Mouse (Mus musculus): ENCODE results near the gene Tfr2. TPM values are rescaled to one million over a fixed set of nuclear protein-coding genes. Genes with fewer than 3 reads are reported as not detected.
A peak's percentile ranks its signal among the peaks of the same experiment; 100 is the strongest.

Tfr2 gene
- total RNA-seq, 2 experiments from 2014 or later, result 144 to 215 TPM

DNA sequence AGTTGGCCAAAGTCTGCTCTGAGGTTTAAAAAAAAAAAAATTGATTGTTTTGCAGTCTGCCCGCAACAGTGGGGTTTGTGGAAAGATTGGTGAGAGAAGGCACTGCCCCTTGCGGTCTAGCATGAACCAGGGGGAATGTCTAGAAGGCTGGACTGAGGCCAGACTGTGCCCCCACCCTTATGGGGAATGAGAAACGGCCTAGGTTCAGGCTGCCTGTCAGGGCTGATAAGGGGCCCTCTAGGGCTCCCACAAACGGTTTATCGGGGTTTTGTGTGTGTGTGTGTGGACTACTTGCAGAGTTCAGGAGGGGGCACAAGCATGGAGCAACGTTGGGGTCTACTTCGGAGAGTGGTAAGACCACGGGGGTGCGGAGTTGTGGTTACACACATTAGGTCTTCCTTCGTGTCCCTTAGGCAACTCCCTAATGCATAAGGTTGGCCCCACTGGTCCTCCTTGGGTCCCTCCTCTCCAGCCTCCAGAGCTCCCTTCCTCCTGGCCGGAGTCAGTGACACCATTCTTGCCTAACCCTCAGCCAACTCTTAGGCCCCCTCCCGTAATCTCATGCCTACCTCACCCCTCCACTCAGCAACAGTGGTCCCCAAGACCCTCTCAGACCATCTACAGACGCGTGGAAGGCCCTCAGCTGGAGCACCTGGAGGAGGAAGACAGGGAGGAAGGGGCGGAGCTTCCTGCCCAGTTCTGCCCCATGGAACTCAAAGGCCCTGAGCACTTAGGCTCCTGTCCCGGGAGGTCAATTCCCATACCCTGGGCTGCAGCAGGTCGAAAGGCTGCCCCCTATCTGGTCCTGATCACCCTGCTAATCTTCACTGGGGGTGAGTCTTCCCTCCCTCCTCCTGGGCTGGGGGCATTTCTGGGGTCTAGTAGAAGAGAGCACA is 1.3 kb downstream of the Tfr2 start:
- ATAC-seq (replicated peaks; ENCODE audit: low FRiP score, low TSS enrichment, poor library complexity, severe bottlenecking), result peak; percentile 80

DNA sequence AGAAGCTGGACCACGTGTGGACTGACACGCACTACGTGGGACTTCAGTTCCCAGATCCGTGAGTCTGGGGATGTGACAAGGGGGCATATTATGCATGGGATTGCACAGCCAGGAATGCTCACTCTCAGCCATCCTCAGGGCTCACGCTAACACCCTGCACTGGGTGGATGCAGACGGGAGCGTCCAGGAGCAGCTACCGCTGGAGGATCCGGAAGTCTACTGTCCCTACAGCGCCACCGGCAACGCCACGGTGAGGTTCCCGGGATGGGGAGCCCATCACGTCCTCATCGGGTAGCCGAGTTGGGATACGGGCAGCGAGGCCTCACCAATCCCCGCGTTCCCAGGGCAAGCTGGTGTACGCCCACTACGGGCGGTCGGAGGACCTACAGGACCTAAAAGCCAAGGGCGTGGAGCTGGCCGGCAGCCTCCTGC is 4.8 kb downstream of the Tfr2 start:
- no peak for ATAC-seq (replicated peaks; ENCODE audit: low FRiP score, low TSS enrichment, poor library complexity, severe bottlenecking)

DNA sequence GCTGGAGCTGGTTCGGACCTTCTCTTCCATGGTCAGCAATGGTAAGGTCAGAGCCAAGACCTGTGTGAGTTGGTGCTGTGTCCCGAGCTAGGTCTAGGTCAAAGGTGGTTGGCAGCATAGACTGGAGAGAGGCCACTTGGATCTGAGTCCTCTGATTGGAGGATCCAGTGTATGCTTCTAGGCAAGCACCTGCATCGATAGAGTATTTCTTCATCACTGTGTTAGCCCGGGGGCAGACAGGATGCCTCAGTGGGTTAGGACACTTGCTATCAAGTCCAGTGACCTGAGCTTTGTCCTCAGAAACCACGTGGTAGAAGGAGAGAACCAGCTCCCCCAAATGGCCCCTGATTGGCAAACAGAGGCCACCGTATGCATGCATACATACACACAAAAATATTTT is 10.6 kb downstream of the Tfr2 start:
- no peak for ATAC-seq (replicated peaks; ENCODE audit: low FRiP score, low TSS enrichment, poor library complexity, severe bottlenecking)

DNA sequence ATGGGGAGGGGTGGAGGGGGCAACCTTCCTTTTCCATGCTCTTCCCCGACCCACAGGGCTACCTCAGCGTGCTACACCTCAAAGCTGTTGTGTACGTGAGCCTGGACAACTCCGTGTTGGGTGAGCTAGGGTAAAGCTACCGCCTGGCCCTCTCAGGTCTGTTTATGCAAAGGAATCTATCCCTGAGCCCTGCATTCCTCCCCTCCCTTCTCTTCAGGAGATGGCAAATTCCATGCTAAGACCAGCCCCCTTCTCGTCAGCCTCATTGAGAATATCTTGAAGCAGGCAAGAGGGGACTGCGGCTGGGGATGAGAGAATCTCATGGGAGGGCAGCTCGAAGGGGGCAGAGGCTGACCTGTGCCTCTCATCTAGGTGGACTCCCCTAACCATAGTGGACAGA is 13.1 kb downstream of the Tfr2 start:
- no peak for ATAC-seq (replicated peaks; ENCODE audit: low FRiP score, low TSS enrichment, poor library complexity, severe bottlenecking)

DNA sequence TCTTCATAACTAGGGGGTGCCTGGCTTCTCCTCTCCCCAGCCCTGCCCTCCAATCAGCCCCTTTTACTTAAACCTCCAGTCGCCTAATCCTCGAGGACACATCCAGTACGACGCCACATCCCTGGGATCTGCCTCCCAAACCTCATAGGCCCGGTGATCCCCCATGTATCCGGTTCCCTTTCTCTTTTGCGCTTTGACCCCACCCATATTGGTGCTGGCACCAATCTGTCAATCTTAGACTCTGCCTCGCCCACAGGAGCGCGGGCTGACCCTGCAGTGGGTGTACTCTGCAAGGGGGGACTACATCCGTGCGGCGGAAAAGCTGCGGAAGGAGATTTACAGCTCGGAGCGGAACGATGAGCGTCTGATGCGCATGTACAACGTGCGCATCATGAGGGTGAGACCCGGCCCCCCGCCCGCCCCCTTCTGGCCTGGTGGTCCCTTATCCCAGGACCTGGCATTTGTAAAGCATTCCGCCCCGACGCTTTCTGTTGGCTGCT is 14.1 kb downstream of the Tfr2 start:
- ATAC-seq (replicated peaks; ENCODE audit: low FRiP score, low TSS enrichment, poor library complexity, severe bottlenecking), result no peak

DNA sequence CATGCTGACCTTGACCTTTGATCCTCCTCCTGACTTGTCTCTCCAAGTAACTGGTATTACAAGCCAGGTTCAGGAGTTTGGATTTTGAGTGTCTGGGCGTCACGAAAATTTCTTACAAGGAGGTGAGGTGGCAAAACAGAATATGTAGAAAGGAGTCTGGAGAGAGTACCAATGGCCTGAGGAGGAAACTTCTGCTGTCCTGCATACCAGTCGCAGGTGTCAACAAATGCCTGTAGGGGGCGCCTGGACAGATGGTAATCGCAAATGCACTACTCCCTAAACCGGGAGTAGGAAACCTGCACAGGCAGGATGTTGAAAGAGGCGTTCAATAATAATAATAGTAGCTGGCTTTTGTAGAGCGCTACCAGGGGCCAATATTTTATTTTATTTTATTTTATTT is 15.3 kb downstream of the Tfr2 start:
- ATAC-seq (replicated peaks; ENCODE audit: low FRiP score, low TSS enrichment, poor library complexity, severe bottlenecking), result peak; percentile 52; the same call in 1 of the 2 replicates

DNA sequence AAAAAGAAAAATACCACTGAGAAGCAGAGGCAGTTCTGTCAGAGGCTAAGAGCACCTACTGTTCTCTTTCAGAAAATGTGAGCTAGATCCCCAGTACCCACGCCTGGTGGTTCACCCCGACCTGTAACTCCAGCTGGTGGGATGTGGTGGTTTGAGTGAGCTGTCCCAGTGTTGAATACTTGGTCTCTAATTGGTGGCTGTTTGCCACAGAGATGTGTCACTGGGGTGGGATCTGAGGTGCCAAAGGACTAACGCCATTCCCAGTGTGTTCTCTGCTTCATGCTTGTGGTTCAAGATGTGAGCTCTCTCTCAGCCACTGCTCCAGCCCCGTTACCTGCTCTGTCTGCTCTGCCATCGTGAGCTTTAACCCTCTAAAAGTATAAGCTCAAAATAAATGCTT is 20.9 kb downstream of the Tfr2 start:
- no peak for ATAC-seq (replicated peaks; ENCODE audit: low FRiP score, low TSS enrichment, poor library complexity, severe bottlenecking)

DNA sequence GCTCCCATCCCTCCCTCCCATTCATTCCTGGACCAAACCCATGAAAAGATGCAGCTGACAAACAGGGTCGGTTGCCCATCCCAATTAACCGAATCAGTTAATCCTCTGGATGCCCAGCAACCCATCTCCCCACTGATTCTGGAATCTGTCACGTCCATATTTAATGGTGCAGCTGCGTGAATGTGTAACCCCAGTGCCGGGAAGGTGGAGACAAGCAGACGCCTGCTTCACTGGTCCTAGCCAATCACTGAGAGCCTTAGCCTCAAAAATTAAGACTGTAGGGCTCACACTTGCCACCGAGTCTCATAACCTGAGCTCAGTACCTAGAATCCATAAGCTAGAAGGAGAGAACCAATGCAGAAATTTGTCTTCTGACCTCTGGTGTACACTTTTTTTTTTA is 26.3 kb downstream of the Tfr2 start:
- ATAC-seq (replicated peaks; ENCODE audit: low FRiP score, low TSS enrichment, poor library complexity, severe bottlenecking), result no peak

DNA sequence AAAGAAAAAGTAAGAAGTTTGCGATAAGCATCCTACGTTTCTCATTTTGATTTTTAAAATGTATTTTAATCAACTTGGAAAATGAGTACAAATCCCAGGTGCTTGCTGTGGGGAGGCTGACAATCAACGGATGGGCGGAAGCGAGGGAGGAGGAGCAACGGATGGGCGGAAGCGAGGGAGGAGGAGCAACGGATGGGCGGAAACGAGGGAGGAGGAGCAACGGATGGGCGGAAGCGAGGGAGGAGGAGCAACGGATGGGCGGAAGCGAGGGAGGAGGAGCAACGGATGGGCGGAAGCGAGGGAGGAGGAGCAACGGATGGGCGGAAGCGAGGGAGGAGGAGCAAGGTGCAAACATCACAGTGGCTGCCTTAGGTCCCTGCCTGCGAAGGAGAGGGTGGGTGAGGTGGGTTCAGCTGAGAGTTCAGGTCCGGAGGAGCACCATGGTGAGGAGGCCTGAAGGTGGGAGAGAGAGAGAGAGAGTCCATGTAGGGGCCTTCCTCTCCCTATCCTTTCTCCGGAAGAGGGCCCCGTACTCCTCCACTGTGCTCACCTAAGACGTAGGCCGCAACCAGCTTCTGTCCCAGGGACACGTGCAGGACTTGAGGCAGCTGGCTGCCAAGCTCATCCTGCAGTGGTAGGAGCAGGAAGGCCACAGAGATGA is 27.1 kb downstream of the Tfr2 start:
- no peak; the same call in 1 of the 2 replicates for ATAC-seq (replicated peaks; ENCODE audit: low FRiP score, low TSS enrichment, poor library complexity, severe bottlenecking)

DNA sequence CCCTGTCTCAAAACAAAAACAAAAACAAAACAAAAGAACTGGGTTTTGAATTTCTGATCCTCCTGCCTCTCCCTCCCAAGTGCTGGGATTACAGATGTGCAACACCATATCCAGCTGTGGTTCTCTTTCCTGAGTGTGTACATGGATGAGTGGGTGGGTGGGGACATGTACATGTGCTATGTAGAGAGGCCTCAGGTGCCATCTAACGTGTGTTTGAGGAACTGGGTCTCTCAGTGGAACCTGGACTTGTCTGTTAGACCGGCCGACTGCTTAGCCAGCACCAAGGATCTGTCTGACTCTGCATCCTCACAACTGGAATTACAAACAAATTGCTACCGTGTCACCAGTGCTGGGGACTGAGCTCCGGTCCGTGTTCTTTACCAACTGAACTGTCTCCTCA is 28.0 kb downstream of the Tfr2 start:
- no peak for ATAC-seq (replicated peaks; ENCODE audit: low FRiP score, low TSS enrichment, poor library complexity, severe bottlenecking)

DNA sequence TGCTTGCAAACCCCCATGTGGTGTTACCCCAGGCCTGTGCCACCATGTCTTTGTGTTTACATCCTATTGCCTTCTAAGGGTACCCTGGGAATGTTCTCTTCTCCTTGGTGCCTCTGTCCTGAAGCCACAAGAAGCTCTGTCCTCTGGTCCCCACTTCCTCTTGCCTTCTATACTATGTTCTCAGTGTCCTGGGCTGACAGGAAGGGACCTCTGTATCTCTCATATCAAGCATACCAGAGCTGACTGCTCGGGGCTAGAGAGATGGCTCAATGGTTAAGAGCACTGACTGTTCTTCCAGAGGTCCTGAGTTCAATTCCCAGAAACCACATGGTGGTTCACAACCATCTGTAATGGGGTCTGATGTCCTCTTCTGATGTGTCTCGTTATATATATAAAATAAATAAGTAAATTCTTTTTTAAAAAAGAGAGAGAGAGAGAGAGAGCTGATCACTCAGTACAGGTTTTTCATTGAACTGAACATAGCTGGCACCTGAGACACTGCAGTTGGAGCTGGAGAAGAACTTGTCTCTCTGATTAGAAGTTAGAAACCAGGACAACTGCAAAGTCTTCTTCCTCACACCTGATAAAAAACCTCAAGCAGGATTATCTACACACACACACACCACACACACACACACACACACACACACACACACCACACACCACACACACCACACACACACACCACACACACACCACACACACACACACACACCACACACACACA is 28.6 kb downstream of the Tfr2 start:
- no peak for ATAC-seq (replicated peaks; ENCODE audit: low FRiP score, low TSS enrichment, poor library complexity, severe bottlenecking)

DNA sequence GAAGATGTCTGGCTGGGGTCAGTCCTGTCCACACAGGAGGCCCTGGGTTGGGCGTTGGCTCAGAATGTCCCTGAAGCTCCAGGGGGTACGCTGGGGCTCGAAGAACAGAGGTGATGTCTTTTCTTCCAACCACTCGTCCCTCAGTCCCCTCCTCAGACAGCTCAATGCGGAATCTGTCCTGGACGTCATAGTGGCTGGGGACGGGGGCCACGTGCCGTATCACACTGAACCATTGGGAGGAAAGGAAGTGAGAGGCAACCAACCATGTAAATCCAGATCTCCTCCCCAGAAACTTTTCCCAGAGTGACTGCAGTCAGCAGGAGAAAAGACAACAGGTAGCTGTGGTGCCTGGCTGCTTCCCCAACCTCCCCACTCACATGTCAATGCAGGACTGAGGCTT is 30.0 kb downstream of the Tfr2 start:
- ATAC-seq (replicated peaks; ENCODE audit: low FRiP score, low TSS enrichment, poor library complexity, severe bottlenecking), result no peak

DNA sequence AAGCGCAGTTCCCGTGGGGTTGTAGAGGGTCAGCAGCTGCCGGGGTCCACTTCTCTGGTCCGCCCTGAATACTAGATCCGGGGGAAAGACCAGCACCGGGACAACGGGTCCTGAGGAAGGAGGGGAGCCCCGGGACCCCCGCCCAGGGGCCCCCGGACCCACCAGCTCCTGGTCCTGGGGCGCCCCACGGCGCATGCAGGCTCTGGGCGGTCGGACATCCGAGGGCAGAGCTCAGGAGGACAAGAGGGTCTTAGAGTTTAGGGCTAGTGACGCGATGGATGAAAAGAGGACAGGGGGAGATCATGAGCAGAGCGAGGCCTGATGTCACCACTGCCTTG is 30.6 kb downstream of the Tfr2 start:
- no peak for ATAC-seq (replicated peaks; ENCODE audit: low FRiP score, low TSS enrichment, poor library complexity, severe bottlenecking)

DNA sequence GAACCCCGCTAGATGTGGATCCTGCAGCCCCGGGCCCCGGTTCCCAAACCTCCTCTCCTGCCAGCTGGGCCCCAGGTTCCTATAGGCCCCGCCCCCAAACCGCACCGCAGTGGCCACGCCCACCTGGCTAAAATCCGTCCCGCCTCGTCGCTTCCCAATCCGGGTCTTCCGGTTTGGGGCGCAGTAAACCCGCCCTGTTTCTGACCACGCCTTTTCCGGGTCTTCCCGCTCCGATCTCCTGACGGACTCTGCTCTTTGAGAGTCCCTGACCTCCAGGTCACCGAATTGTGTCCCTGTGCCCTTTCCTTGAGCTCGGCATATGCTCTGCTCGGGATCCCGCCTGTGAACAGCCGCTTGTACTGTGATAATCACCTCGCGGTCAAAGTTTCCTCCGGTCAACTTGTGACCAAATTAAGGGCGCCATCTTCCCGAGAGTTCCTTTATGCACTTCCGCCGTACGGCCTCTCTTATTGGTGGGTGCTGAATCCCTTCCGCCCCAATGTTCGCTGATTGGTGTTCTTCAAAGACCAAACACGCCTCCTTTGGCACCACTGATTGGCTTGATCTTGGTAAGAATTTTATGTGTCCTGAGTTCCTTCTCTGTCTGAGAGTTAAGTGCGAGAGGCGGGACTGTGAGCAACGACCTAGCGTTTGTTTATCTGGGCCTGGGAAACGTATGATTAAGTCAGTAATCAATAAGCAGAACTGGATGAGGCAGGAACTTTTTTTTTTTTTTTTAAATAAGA is 31.2 kb downstream of the Tfr2 start, which contains the start of gene Mospd3:
TSS of gene Mospd3 (minus strand) at position 440 of the 746 bp plus-strand sequence.
- peak; percentile 83 for ATAC-seq (replicated peaks; ENCODE audit: low FRiP score, low TSS enrichment, poor library complexity, severe bottlenecking)

DNA sequence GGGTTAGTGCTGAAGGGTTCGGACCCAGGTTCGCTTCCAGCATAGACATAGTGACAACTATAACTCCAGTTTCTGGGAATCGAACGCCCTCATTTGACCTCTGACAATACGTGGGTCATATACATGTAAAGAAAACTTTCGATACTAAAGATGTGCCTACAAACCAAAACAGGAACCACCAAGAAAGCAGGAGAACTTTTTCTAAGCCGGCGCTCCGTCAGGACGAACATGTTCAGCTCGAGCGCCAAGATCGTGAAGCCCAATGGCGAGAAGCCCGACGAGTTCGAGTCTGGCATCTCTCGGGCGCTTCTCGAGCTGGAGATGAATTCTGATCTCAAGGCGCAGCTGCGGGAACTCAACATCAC is 31.7 kb downstream of the Tfr2 start:
- no peak for ATAC-seq (replicated peaks; ENCODE audit: low FRiP score, low TSS enrichment, poor library complexity, severe bottlenecking)

DNA sequence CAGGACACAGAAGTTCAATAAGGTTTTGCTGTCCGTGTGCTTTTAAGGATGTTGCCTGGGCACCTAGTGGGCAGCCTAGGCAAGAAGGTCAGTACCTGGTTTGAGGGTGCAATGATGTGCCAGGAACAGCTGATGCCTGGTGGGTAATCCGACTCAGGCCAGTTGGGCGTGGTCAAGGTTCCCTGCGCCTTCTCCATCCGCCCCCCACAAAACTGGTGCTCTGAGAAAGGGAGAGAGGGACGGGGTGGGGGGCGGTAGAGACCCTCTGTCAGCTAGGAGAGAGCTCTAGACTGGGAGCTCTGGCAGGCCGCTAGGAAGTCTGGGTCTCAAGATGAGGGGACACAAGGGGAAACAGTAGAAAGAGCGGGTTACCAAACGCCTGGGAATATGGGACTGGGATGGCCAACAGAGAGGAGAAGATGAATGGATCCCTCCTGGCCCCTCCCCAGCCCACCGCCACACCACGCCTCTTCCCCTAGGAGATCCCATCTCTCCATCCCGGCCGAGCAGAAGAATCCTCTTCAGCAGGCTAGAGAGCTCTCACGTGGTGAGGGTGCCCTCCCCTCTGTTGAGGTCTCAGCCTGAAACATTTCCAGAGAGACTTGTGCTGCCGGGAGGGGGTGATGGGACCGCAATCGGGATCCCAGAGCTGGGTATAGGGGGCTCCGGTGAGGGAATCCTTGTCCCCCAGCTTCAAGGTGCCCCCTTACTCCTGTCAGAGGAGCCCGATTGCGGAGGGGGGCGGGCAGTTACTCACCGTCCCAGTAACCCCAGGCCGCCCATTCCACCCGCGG is 38.4 kb downstream of the Tfr2 start:
- ATAC-seq (replicated peaks; ENCODE audit: low FRiP score, low TSS enrichment, poor library complexity, severe bottlenecking), result no peak

DNA sequence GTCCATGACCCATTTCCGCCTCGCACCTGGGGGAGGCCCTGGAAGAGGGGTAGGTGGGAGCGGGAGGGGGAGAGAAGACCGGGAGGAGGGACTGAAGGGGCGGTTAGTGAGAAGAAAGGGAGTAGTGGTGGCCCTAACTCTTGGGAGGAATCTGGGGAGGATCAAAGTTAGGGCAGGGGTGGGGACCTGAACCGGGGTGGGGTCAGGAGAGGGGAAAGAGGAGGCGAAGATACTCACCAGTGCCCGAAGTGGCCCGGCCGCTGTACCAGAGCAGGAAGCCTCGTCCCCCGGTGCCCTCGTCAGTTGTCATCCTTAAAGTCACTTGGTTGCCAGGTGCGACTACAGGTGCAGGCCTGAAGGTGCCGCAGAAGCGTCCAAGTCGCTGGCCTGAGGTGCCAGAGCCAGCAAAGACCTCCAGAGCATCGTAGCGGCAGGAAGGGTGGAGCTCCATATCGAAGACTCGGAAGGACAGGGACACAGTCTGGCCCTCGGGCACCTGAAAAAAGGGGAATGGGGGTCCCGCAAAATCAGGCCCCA is 39.1 kb downstream of the Tfr2 start:
- ATAC-seq (replicated peaks; ENCODE audit: low FRiP score, low TSS enrichment, poor library complexity, severe bottlenecking), result no peak

DNA sequence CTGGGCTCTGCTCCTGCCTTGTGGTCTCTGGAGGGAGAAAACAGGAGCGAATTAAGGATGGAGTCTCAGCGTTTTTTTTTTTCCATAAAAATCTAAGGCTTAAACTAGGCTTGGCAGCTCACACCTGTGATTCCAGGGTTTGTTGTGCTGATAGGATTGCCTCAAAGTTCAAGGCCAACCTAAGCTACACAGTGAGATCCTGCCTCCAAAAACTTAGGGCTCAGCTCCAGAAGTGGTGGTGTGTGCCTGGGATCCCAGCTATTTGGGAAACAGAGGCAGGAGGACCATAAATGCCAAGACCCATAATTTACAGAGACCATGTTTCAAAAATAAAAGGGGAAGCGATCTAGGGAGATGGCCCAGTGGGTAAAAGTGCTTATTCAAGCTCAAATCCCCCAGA is 39.7 kb downstream of the Tfr2 start:
- no peak for ATAC-seq (replicated peaks; ENCODE audit: low FRiP score, low TSS enrichment, poor library complexity, severe bottlenecking)

DNA sequence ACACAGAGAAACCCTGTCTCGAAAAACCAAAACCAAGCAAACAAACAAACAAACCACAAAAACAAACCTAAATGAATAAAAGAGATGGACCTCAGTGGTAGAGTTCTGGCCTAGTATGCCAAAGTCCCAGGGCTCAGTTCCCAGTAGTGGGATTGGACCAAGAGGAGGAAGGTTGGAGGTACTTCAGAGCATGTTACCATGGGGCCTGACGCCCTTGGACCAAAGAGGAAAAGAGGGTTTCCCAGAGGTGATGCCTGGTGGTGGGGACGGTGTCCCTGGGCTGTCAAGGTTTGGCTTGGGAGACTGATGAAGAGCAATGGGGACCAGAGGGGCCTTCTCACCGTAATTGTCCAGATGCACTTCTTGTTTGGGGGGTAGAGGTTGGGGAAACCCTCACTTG is 40.4 kb downstream of the Tfr2 start:
- ATAC-seq (replicated peaks; ENCODE audit: low FRiP score, low TSS enrichment, poor library complexity, severe bottlenecking), result no peak
